Mouse (Mus musculus): ENCODE results near the gene Hmcn1.

Hmcn1 gene

GRCm38 (mm10) chr1:150537410-150538128 is 455.7 kb downstream of the Hmcn1 start:
- DNase-seq (ENCODE audit: extremely low spot score), result peak; percentile 26

DNA sequence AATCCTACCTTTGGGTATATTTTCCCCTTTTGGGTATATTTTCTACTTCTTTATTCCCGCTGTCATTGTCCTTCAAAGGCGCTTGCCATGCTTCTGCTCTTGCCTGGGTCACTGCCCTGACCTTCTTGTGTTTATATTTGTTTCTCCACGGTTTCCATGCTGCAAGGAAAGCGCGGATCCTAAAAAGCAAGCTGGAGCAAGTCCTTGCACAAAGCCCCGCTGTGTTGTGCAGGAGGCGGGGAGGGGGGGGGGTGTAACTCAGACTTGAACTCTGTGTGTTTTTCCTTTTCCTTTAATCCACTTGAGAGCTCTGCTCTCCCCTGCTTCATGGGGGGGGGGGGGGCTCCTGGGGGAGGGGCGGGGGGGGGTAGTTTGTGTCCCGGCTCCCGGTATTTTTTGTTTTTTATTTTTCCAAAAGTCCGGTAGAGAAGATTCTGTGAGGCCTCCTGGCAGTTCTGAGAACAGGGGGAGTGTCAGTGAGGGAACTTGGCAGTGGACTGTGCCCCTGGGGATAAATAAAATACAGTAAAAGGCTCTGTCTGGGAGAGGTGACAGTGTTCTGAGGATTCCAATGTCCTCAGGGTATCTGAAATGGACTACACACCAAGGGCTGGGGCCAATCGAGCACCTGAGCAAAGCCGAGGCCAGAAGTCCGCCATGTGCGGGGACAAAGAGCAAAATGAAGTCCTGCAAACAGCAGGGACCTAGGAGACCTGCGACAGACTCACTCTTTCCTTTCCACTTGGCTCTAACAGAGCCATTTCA is 457.3 kb downstream of the Hmcn1 start:
- DNase-seq (ENCODE audit: extremely low spot score), result peak; percentile 58

- no peak for DNase-seq (ENCODE audit: extremely low spot score)
Measured at GRCm38 (mm10) chr1:150534587-150534986, 458.6 kb downstream of the Hmcn1 start.

DNA sequence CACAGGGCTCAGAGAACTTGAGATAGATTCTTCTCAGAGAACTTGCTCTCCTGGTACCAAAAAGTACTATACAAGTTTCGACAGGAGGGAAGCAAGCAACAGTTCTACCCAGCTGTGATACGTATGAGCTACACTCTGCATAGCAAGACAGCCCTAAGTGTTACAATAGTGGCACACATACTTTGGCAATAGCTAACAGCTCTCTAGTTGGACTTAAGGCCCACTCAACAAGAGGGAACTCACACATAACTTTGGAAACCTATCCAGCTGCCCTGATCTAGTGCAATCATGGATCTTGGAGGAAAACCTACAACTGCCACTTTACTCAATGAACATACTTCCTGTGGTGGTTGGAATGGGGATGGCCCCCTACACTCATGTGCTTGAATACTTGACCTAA is 480.2 kb downstream of the Hmcn1 start:
- DNase-seq (ENCODE audit: extremely low spot score), result no peak

Data from embryo, embryonic 9.5 days (tissue).